Mouse (Mus musculus): ENCODE data around the gene Myh6. TPM values are rescaled to one million over a fixed set of nuclear protein-coding genes. Genes with fewer than 3 reads are reported as not detected.
"Not testable (repeated sequence)": the region's sequence is repeated elsewhere in the genome, so short reads cannot be mapped to it uniquely, and the experiment has no call there.

Gene Myh6
- total RNA-seq (2021): 1 to 10 TPM; 5.4 to 8.7 TPM

- intact Hi-C loops (cut with DNase I): no loop called here
- DNase-seq (ENCODE audit: low spot score in 2 of 2): no peak
Measured at GRCm38 (mm10) chr14:54966320-54966977, at the start of gene Myh6. TSS of gene Myh6 (minus strand) at chr14:54966927.

- intact Hi-C loops (cut with DNase I): loop anchor here (2.0 kb wide), 1 partner anchor 173 kb away; no protein-coding TSS in a partner anchor
- no peak for DNase-seq (ENCODE audit: low spot score in 2 of 2)
Measured at GRCm38 (mm10) chr14:55015767-55016111, 49.0 kb upstream of the Myh6 start.

- peak; percentile 99 to 100 for DNase-seq (ENCODE audit: low spot score in 2 of 2)
Measured at GRCm38 (mm10) chr14:55014991-55015766, 48.5 kb upstream of the Myh6 start, which contains the start of gene Ngdn. TSS of gene Ngdn (plus strand) at chr14:55015454.

GRCm38 (mm10) chr14:55014591-55014990 is 47.9 kb upstream of the Myh6 start:
- peak in 1 of 2 experiments; percentile 89 for DNase-seq (ENCODE audit: low spot score in 2 of 2)

More at GRCm38 (mm10) chr14:55014991-55015766, 48.5 kb upstream of the Myh6 start, which contains the start of gene Ngdn:
- intact Hi-C loops (cut with DNase I): loop anchor here (1.0 to 5.0 kb wide), 3 partner anchors 115 to 303 kb away; partner anchors contain the start of gene Cebpe

GRCm38 (mm10) chr14:55011116-55011515 is 44.4 kb upstream of the Myh6 start:
- DNase-seq (ENCODE audit: low spot score in 2 of 2): no peak
- intact Hi-C loops (cut with DNase I): loop anchor here (5.0 kb wide), 1 partner anchor 299 kb away; the partner anchor contains the start of gene Cebpe

More at GRCm38 (mm10) chr14:55014591-55014990, 47.9 kb upstream of the Myh6 start:
- intact Hi-C loops (cut with DNase I): loop anchor here (1.0 to 5.0 kb wide), 3 partner anchors 114 to 302 kb away; partner anchors contain the start of gene Cebpe

GRCm38 (mm10) chr14:55008417-55008816 is 41.7 kb upstream of the Myh6 start:
- no peak for DNase-seq (ENCODE audit: low spot score in 2 of 2)
- intact Hi-C loops (cut with DNase I): no loop called here

GRCm38 (mm10) chr14:55007120-55007908 is 40.6 kb upstream of the Myh6 start:
- no peak for DNase-seq (ENCODE audit: low spot score in 2 of 2)

GRCm38 (mm10) chr14:55006541-55006940 is 39.8 kb upstream of the Myh6 start:
- intact Hi-C loops (cut with DNase I): no loop called here
- DNase-seq (ENCODE audit: low spot score in 2 of 2): no peak

More at GRCm38 (mm10) chr14:55007120-55007908, 40.6 kb upstream of the Myh6 start:
- intact Hi-C loops (cut with DNase I): no loop called here

- intact Hi-C loops (cut with DNase I): no loop called here
- DNase-seq (ENCODE audit: low spot score in 2 of 2): no peak
Measured at GRCm38 (mm10) chr14:55005967-55006366, 39.2 kb upstream of the Myh6 start.

GRCm38 (mm10) chr14:55005506-55005905 is 38.8 kb upstream of the Myh6 start:
- intact Hi-C loops (cut with DNase I): no loop called here
- no peak for DNase-seq (ENCODE audit: low spot score in 2 of 2)

- intact Hi-C loops (cut with DNase I): no loop called here
- DNase-seq (ENCODE audit: low spot score in 2 of 2): peak in 1 of 2 experiments; percentile 13
Measured at GRCm38 (mm10) chr14:55003878-55004855, 37.4 kb upstream of the Myh6 start.

- DNase-seq (ENCODE audit: low spot score in 2 of 2): no peak
- intact Hi-C loops (cut with DNase I): no loop called here
Measured at GRCm38 (mm10) chr14:55002687-55003120, 36.0 kb upstream of the Myh6 start.

- intact Hi-C loops (cut with DNase I): no loop called here
- DNase-seq (ENCODE audit: low spot score in 2 of 2): no peak
Measured at GRCm38 (mm10) chr14:55001938-55002686, 35.4 kb upstream of the Myh6 start.

GRCm38 (mm10) chr14:55001446-55001845 is 34.7 kb upstream of the Myh6 start:
- no peak for DNase-seq (ENCODE audit: low spot score in 2 of 2)
- intact Hi-C loops (cut with DNase I): no loop called here

GRCm38 (mm10) chr14:55000814-55001213 is 34.1 kb upstream of the Myh6 start:
- no peak for DNase-seq (ENCODE audit: low spot score in 2 of 2)
- intact Hi-C loops (cut with DNase I): no loop called here

GRCm38 (mm10) chr14:54999868-55000267 is 33.1 kb upstream of the Myh6 start:
- DNase-seq (ENCODE audit: low spot score in 2 of 2); intact Hi-C loops (cut with DNase I): not testable (repeated sequence)

GRCm38 (mm10) chr14:54998680-54999079 is 32.0 kb upstream of the Myh6 start:
- intact Hi-C loops (cut with DNase I): no loop called here
- DNase-seq (ENCODE audit: low spot score in 2 of 2): no peak

- intact Hi-C loops (cut with DNase I): no loop called here
Measured at GRCm38 (mm10) chr14:54997297-54997696, 30.6 kb upstream of the Myh6 start.

More at GRCm38 (mm10) chr14:54997297-54997696, 30.6 kb upstream of the Myh6 start:
- no peak for DNase-seq (ENCODE audit: low spot score in 2 of 2)
